10 mouse cellular contexts compared by ENCODE assay signal in the genomic region with DNA sequence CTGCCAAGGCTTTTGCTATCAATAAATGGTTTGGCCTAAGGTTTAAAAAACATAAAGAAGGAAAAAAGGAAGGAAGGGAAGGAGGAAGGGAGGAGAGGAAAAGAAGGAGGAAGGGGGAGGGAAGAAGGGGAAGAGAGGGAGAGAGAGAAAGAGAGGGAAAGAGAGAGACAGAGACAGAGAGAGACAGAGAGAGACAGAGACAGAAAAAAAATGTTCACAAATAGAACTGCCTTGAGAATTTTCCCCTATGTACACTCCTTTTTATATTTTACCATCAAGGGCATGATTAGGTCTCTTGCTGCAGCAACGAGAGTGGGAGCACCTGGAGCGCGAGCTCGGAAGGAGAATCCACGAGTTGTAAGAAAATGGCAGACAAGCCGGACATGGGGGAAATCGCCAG. TPM values are rescaled to one million over a fixed set of nuclear protein-coding genes. Genes with fewer than 3 reads are reported as not detected.
DNase-seq lines count a peak whose midpoint lies in the region; ATAC-seq and TF ChIP-seq lines count a peak whose summit lies in the region.
"Had no signal": no experiment of that assay in that cellular context is flagged by ENCODE, and none has a peak within 500 bp of the region (broad histone marks: within the 10 kb centered on the region; RNA-seq: fewer than 3 reads in every experiment).

Gene Gm9844 (plus strand): TSS at position 301 of the 400 bp plus-strand sequence.

- H3K27me3 ChIP-seq in liver, embryonic 14.5 days (ENCODE audit: control insufficient read depth, insufficient read depth, low read length) = no peaks in the 10 kb centered on the region
- H3K27me3 ChIP-seq in liver, embryonic 11.5 days (replicated peaks; ENCODE audit: control insufficient read depth, insufficient read depth, low read length) = no peaks in the 10 kb centered on the region
- 0 out of 2 replicates have a peak, but pooled peaks cover 4% of the 10 kb centered on the region for H3K27me3 ChIP-seq in embryonic facial prominence, embryonic 12.5 days
- no peaks in the 10 kb centered on the region; the same call in 1 of the 2 replicates for H3K27me3 ChIP-seq in hindbrain, embryonic 16.5 days (replicated peaks; ENCODE audit: control insufficient read depth, insufficient read depth, low read length)

- TF ChIP-seq EP300 in liver, embryonic 14.5 days (IDR thresholded peaks at IDR 0.05; ENCODE audit: low read depth) = no peak

- H3K4me2 ChIP-seq in liver, embryonic 14.5 days (ENCODE audit: low read depth) = no peak within 1 kb of the TSS
- H3K4me2 ChIP-seq in liver, embryonic 11.5 days = no peak within 1 kb of the TSS
- no peak within 1 kb of the TSS for H3K4me2 ChIP-seq in embryonic facial prominence, embryonic 12.5 days (replicated peaks)
- H3K4me2 ChIP-seq in hindbrain, embryonic 16.5 days (ENCODE audit: low read length) = no peak within 1 kb of the TSS

- H3K4me3 ChIP-seq in liver, embryonic 14.5 days (ENCODE audit: insufficient read depth in 1 of 2, low read depth in 2 of 2, low read length in 2 of 2) = no peak within 1 kb of the TSS
- H3K4me3 ChIP-seq in liver, embryonic 11.5 days (ENCODE audit: low read depth, low read length) = no peak within 1 kb of the TSS
- H3K4me3 ChIP-seq in embryonic facial prominence, embryonic 12.5 days = no peak within 1 kb of the TSS
- no peak within 1 kb of the TSS for H3K4me3 ChIP-seq in hindbrain, embryonic 16.5 days (ENCODE audit: low read length)
- H3K4me3 ChIP-seq: erythroblast, embryonic 14.5 days had no signal

- no peak for DNase-seq in liver, embryonic 14.5 days (ENCODE audit: low read depth in 3 of 3, low spot score in 3 of 3)
- DNase-seq in liver, embryonic 11.5 days (ENCODE audit: low spot score) = no peak
- no peak for DNase-seq in frontal cortex, adult 2 months (ENCODE audit: extremely low spot score in 1 of 2, low spot score in 1 of 2)
- no peak for DNase-seq in spleen, postnatal 10 days (ENCODE audit: low spot score in 2 of 2)
- DNase-seq: kidney, adult 11 months had no signal

- TF ChIP-seq CTCF in liver, embryonic 14.5 days (IDR thresholded peaks at IDR 0.05; ENCODE audit: low read depth) = no peak

- no peaks in the 10 kb centered on the region for H3K36me3 ChIP-seq in liver, embryonic 14.5 days (replicated peaks; ENCODE audit: control insufficient read depth, insufficient read depth, low read depth)
- H3K36me3 ChIP-seq in liver, embryonic 11.5 days (ENCODE audit: control insufficient read depth, insufficient read depth, low read length) = no peaks in the 10 kb centered on the region
- H3K36me3 ChIP-seq in embryonic facial prominence, embryonic 12.5 days = no peaks in the 10 kb centered on the region
- no peaks in the 10 kb centered on the region for H3K36me3 ChIP-seq in hindbrain, embryonic 16.5 days (ENCODE audit: control insufficient read depth, insufficient read depth, low read length)

- no peak within 1 kb of the TSS for H3K9ac ChIP-seq in liver, embryonic 14.5 days (replicated peaks)
- H3K9ac ChIP-seq in liver, embryonic 11.5 days (ENCODE audit: low read depth, low read length) = no peak within 1 kb of the TSS
- no peak within 1 kb of the TSS for H3K9ac ChIP-seq in embryonic facial prominence, embryonic 12.5 days
- H3K9ac ChIP-seq in hindbrain, embryonic 16.5 days (ENCODE audit: low read depth, low read length) = no peak within 1 kb of the TSS

- no peak for ATAC-seq in liver, embryonic 14.5 days (ENCODE audit: insufficient read depth)
- no peak for ATAC-seq in liver, embryonic 11.5 days (replicated peaks; ENCODE audit: low FRiP score)
- no peak for ATAC-seq in embryonic facial prominence, embryonic 12.5 days (ENCODE audit: insufficient number of reproducible peaks, insufficient read depth, low FRiP score, low TSS enrichment)
- no peak for ATAC-seq in hindbrain, embryonic 16.5 days
- no peak for ATAC-seq in monocyte, adult 5-6 weeks (replicated peaks; ENCODE audit: insufficient number of reproducible peaks, low FRiP score, low TSS enrichment, poor library complexity, severe bottlenecking)
- ATAC-seq in granulocyte monocyte progenitor cell, adult 5-6 weeks (replicated peaks; ENCODE audit: poor library complexity, severe bottlenecking) = no peak

- H3K9me3 ChIP-seq in liver, embryonic 14.5 days (ENCODE audit: control insufficient read depth, low read length) = no peaks in the 10 kb centered on the region
- H3K9me3 ChIP-seq in liver, embryonic 11.5 days (ENCODE audit: control insufficient read depth, low read length) = no peaks in the 10 kb centered on the region
- no peaks in the 10 kb centered on the region for H3K9me3 ChIP-seq in embryonic facial prominence, embryonic 12.5 days
- H3K9me3 ChIP-seq in hindbrain, embryonic 16.5 days (ENCODE audit: control insufficient read depth, low read length) = no peaks in the 10 kb centered on the region

- 0 out of 2 replicates have a peak within 1 kb of the TSS, but pooled peaks have one; percentile 9 for H3K27ac ChIP-seq in liver, embryonic 14.5 days
- no peak within 1 kb of the TSS for H3K27ac ChIP-seq in liver, embryonic 11.5 days (ENCODE audit: low read depth, low read length)
- H3K27ac ChIP-seq in embryonic facial prominence, embryonic 12.5 days = no peak within 1 kb of the TSS
- H3K27ac ChIP-seq in hindbrain, embryonic 16.5 days (ENCODE audit: low read depth, low read length) = no peak within 1 kb of the TSS

- peaks cover 30 to 34% of the 10 kb centered on the region in 2 experiments for H3K4me1 ChIP-seq in liver, embryonic 14.5 days (replicated peaks; ENCODE audit: control insufficient read depth in 2 of 2, insufficient read depth in 2 of 2, low read length in 1 of 2)
- H3K4me1 ChIP-seq in liver, embryonic 11.5 days (replicated peaks; ENCODE audit: control insufficient read depth, insufficient read depth, low read length) = peaks cover 10% of the 10 kb centered on the region
- H3K4me1 ChIP-seq in embryonic facial prominence, embryonic 12.5 days = 0 out of 2 replicates have a peak, but pooled peaks cover 1% of the 10 kb centered on the region
- no peaks in the 10 kb centered on the region for H3K4me1 ChIP-seq in hindbrain, embryonic 16.5 days (ENCODE audit: control insufficient read depth, insufficient read depth, low read depth, low read length)

- WGBS in liver, embryonic 14.5 days (ENCODE audit: insufficient replicate concordance) = 78% methylated on average over 7 of the region's 7 CpGs
- WGBS in liver, embryonic 11.5 days = 83% methylated on average over 7 of the region's 7 CpGs
- 91% methylated on average over 7 of the region's 7 CpGs for WGBS in embryonic facial prominence, embryonic 12.5 days
- 89% methylated on average over 7 of the region's 7 CpGs for WGBS in hindbrain, embryonic 16.5 days

RNA-seq across cellular contexts. Expression of gene Gm9844, which starts in this region (rescaled TPM):
- 0.37 and 1.5 TPM in 2 replicates for polyA plus RNA-seq in liver, embryonic 14.5 days (2012; rRNA removed)
- polyA plus RNA-seq in liver, embryonic 14.5 days (2014; fragmentation: Nextera tagmentation; extraction: Ambion mirVana) = 1.3 and 2.2 TPM in 2 replicates
- 5.0 and 5.8 TPM in 2 replicates for polyA plus RNA-seq in liver, embryonic 11.5 days (2014; fragmentation: Nextera tagmentation; extraction: Ambion mirVana)
- 17.9 and 21.4 TPM in 2 replicates for polyA plus RNA-seq in embryonic facial prominence, embryonic 12.5 days (2016; fragmentation: Nextera tagmentation; extraction: Ambion mirVana)
- 21.4 and 53.5 TPM in 2 replicates for polyA plus RNA-seq in hindbrain, embryonic 16.5 days (2015; fragmentation: Nextera tagmentation; extraction: Ambion mirVana)
- 16.3 to 23.7 TPM (median 19.1 TPM) in 3 replicates for total RNA-seq in monocyte, adult 5-6 weeks (2017)
- total RNA-seq in granulocyte monocyte progenitor cell, adult 5-6 weeks (2014; fragmentation: Nextera tagmentation) = 3.2 and 7.1 TPM in 2 replicates
- total RNA-seq in granulocyte monocyte progenitor cell, adult 5-6 weeks (2017) = 3.6 and 12.8 TPM in 2 replicates
- polyA plus RNA-seq in frontal cortex, adult 2 months (2012; rRNA removed) = 9.6 and 13.7 TPM in 2 replicates
